Mouse (Mus musculus) bone marrow, adult 2 months (tissue): Measurements from ENCODE around the gene Drd1.

Experiments used
- CTCF ChIP-seq: fragments of 200-500 bp; IDR thresholded peaks from 2 replicates; pipeline ENCODE4 v1.5.1; 2011; ENCODE audit warnings: low read length, control low read depth; ENCODE audit not compliant: control insufficient read depth, insufficient read depth
- POLR2A ChIP-seq: fragments of 200-500 bp; IDR thresholded peaks from 2 replicates; pipeline ENCODE4 v1.6.1; 2011; ENCODE audit warnings: low read depth, mild to moderate bottlenecking, control low read depth, low read length, borderline replicate concordance; ENCODE audit not compliant: control insufficient read depth

- no peak for TF ChIP-seq CTCF
- TF ChIP-seq POLR2A, result no peak
Observed at GRCm38 (mm10) chr13:54023311-54023710, 32.2 kb downstream of the Drd1 start.
